Mouse (Mus musculus) CD4-positive, CD25-positive, alpha-beta regulatory T cell, adult 2 months (primary cell): ENCODE results near the gene Hoxc10.

Source experiments
- DNase-seq: peaks from one replicate; pipeline ENCODE4 v3.0.0-alpha.2; 2012; ENCODE audit warnings: low read depth, low spot score

The Hoxc10 gene

GRCm38 (mm10) chr15:102967511-102968397 is 1.2 kb downstream of the Hoxc10 start:
- DNase-seq: no peak

- no peak for DNase-seq
These were observed 2.7 kb downstream of the Hoxc10 start for GRCm38 (mm10) chr15:102969296-102969695.

GRCm38 (mm10) chr15:102970740-102971139 is 4.1 kb downstream of the Hoxc10 start:
- peak; percentile 46 for DNase-seq

GRCm38 (mm10) chr15:102972254-102972653 is 5.7 kb downstream of the Hoxc10 start:
- DNase-seq: no peak

- no peak for DNase-seq
These were observed 6.2 kb downstream of the Hoxc10 start for GRCm38 (mm10) chr15:102972753-102973152.

- no peak for DNase-seq
These were observed 8.4 kb downstream of the Hoxc10 start for GRCm38 (mm10) chr15:102975034-102975433.

GRCm38 (mm10) chr15:102975688-102976111 is 9.1 kb downstream of the Hoxc10 start:
- no peak for DNase-seq

GRCm38 (mm10) chr15:102976171-102976570 is 9.6 kb downstream of the Hoxc10 start, which contains the start of gene Hoxc9:
Gene Hoxc9, plus strand, starts transcription at chr15:102976439.
- DNase-seq: no peak

GRCm38 (mm10) chr15:102976631-102977422 is 10.2 kb downstream of the Hoxc10 start:
- peak; percentile 56 for DNase-seq

GRCm38 (mm10) chr15:102977423-102977974 is 10.9 kb downstream of the Hoxc10 start:
- DNase-seq: peak; percentile 43

- no peak for DNase-seq
These were observed 12.3 kb downstream of the Hoxc10 start for GRCm38 (mm10) chr15:102978615-102979515.

GRCm38 (mm10) chr15:102979936-102980335 is 13.3 kb downstream of the Hoxc10 start:
- DNase-seq: no peak

- no peak for DNase-seq
These were observed 13.8 kb downstream of the Hoxc10 start for GRCm38 (mm10) chr15:102980352-102980751.

GRCm38 (mm10) chr15:102980912-102981311 is 14.3 kb downstream of the Hoxc10 start:
- peak; percentile 27 for DNase-seq

GRCm38 (mm10) chr15:102981379-102982288 is 15.0 kb downstream of the Hoxc10 start:
- peak; percentile 60 for DNase-seq

- no peak for DNase-seq
These were observed 17.1 kb downstream of the Hoxc10 start for GRCm38 (mm10) chr15:102983716-102984115.

GRCm38 (mm10) chr15:102984521-102984920 is 17.9 kb downstream of the Hoxc10 start:
- no peak for DNase-seq

- DNase-seq: no peak
These were observed 18.3 kb downstream of the Hoxc10 start for GRCm38 (mm10) chr15:102984925-102985324.

- DNase-seq: peak; percentile 88
These were observed 20.7 kb downstream of the Hoxc10 start for GRCm38 (mm10) chr15:102987124-102987833.
